Mouse (Mus musculus) layer of hippocampus, adult 11-12 months (tissue): ENCODE results near the gene Chat.
"Not testable (repeated sequence)": the region's sequence is repeated elsewhere in the genome, so short reads cannot be mapped to it uniquely, and the experiment has no call there.

Experiments used
- DNase-seq: peaks from one replicate; pipeline ENCODE4 v3.0.0; 2022; ENCODE audit warnings: low spot score

Gene Chat

DNA sequence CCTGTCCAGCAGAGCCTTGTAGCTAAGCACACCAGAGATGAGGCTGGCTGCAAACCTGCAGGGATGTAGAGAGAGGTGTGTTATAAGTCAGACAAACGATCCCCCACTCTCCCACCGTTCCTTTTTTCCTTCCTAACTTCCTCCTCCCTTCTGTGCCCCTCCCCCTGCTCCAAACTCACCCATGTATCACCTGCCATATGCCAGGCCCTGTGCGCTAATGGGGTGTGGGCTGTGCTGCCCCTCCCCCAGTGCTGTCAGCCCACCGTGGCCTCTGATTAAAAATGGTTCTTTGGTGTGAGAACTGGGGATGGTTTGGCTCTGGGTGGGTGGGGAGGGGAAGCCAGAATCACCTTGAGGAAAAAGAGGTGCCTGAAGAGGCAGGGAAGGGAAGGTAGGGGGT lies 13.2 kb downstream of the Chat start:
- DNase-seq = no peak

DNA sequence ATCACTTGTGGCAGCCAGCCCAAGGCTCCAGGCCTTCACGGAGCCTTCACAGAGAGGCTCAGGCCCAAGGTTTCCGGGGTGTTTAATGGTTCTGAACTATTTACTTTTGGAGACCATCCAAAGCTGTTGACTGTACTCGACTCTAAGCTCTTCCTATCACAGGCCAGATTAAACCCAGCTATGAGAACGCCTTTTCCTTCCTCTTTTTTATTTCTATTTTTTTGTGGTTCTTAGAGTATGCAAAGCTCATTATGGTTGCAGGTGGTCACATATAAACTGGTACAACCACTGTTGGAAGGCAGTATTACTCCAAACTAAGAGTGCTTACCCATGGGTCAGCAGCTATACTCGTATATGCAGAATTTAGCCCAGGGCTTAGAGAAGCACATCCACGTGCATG lies 18.8 kb downstream of the Chat start:
- no peak for DNase-seq

DNA sequence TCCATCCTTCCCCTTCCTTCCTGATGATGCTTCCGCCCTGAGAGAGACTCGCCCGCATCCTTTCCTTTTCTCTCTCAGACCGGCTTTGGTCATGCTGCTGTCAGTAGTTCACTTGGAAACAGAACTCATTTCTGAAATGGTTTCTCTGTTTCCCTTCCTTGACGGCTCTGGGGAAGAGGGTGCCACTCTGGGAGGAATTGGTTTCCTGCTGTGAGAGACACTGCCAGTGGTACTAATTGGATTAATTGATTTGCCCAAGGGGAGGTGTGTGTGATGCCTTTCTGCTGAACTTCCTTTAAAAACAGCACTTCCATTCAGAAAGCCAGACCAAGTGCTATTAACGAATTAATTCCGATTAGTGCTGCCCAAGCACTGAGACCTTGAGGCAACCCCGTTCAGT lies 22.3 kb downstream of the Chat start:
- no peak for DNase-seq

DNA sequence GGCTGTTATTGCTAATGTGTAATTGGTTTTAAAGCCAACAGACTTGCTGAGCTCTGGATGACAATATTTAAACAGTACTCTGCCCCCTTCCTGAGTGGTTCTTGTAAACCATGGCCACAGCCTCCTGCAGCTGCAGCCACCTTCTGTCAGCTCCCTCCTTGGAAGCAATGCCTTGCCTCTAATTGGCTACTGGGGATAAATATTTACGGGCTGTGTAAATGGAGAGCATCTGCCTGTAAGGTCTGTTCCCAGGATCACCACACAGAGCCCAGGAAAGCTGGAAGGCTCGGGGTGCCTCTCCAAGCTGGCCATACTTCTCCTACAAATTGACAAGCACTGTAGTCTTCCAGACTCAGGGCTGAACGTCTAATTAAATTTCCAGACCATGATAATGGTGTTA lies 26.0 kb downstream of the Chat start:
- peak; percentile 16 for DNase-seq

DNA sequence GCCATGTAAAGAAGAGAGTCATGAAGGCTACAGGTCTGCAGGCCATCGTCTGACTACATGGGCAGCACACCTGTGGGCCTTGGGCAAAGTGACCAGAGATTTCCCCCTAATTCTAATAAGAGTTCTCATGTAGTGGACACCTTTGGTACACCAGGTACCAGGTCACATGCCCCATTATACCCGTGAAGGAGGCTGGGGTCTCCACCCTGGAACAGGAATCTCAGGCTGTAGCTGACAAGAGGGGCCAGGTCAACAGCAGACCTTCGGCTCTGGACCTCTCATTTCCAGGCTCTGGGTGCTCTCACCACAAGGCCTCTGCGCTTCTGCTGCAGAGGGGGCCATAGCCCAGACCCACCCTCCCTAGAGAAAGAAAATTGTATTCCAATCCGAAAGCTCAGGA lies 26.5 kb downstream of the Chat start:
- DNase-seq = no peak

DNA sequence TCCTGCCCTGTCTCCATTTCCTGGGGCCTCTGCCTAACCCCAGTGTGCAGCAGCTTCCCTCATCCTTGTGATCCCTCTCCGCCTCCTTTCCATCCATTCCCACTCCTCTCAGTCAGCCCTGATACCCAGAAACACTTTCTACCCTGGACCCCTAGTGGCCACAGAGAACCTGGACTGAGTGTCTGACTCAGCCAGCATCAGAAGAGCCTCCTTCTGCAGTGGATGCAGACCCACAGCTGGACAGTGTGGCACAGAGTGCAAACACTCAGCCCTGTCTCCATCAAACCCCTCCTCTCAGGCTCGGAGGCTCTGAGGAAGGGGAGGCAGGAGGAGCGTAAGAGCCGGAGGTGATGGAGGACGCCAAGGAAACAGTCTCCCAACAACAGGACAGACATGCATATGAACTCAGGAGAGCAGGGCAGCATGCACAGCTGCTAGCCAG lies 28.4 kb downstream of the Chat start:
- no peak for DNase-seq

DNA sequence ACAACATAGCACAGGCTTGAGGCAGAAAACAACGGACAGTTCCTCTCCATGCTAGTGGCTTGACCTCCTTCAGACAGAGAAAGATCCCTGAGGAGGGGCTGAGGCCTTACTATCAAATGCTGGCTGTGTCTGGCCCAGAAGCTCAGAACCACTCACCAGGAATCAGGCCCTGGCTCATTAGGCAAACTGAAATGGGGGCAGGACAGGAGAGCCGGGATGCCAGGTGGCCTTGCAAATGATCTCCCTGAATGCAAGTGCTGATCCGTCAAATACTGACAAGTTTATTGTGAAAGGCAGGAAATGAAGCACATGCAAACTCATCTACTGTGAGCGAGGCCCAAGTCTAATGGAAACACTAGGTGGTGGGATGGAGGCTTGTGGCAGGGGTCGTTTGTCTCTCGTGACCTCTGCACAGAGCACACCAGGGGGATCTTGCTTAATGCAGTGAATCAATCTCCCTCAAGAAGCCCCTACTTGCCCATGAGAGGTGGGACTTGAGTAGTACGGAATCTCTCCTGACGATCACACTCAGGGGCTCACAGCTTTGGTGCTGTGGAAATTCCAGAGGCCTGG lies 36.7 kb downstream of the Chat start:
- no peak for DNase-seq

DNA sequence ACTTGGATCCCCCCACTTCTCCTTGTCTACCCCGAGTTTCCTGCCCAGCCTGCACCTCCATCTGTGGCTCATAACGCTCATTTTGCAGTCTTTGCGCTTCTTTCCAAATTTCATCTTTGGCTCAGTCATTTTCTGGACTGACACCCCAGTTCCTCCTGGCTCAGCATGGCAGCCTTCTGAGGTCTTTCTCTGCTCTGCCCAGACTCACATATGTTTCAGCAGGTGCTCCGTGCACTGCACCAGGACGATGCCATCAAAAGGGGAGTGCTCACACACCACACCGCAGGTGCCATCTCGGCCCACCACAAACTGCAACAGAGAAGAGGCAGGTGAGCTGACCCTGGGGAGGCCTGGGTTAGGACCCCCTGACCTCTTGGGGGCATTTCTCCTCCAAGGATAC lies 41.8 kb downstream of the Chat start:
- no peak for DNase-seq

DNA sequence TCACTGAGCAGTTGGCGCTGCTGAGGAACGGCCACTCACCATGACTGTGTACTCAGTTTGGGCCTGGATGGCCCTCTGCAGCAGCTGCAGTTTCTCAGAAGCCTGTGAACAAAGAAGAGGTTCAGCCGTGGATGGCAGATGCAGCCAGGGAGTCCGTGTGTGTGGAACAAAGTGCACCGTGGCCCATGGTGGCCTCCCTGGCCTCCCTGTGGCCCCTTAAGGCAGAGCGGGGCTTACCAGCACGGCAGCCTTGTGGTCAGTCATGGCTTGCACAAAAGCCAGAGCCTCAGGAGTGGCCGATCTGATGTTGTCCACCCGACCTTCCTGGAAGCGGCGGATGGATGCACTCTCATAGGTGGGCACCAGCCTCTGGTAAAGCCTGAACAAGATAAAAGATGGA lies 47.0 kb downstream of the Chat start:
- no peak for DNase-seq

DNA sequence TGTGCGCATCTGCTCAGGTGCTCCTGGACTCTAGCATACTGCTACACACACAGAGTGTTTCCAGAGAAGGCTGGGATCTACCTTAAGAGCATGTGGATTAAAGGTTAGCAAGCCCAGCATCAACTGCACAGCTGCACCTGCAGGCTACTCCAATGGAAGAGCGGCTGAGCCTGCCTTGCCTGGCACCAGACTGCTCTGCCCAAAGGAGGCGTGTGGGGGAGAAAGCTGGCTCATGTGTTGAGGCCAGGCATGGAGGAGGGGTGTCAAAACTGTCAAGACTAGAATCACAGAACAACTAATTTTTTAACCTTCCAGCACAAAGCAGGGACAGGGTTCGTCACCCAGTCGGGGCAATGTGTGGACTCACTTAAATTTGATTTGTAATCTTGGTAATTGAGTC lies 53.7 kb downstream of the Chat start:
- no peak for DNase-seq

DNA sequence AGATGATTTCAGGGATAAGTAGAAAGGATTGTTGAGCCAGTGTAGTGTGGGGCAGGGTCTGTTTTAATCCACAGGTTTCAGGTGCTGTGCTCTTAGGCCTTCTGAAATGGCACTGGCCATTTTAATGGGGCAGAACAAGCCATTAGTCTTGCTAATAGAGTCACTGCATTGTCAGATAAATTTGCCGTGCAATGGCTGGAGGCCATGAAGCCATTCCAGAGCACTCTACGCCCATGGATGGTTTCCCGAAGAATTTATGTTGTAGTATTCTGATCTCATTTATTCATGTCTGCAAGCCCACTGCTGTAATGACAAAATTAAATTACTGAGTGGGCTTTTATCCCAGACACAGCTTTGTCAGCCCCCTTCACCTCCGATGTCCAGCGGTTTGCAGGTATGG lies 55.7 kb downstream of the Chat start:
- no peak for DNase-seq

DNA sequence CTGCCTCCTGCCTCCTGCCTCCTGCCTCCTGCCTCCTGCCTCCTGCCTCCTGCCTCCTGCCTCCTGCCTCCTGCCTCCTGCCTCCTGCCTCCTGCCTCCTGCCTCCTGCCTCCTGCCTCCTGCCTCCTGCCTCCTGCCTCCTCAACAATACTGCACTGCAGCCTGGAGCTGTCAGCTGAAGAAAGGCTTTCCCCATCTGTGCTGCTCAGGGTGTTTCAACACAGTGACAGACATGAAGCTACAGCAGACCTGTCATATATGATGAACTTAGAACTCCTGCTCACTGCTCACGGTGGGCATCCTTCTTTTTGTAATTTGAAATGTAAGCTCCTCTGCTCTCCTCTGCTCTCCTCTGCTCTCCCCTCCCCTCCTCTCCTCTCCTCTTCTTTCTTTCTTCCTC lies 60.4 kb downstream of the Chat start:
- not testable (repeated sequence) for DNase-seq

DNA sequence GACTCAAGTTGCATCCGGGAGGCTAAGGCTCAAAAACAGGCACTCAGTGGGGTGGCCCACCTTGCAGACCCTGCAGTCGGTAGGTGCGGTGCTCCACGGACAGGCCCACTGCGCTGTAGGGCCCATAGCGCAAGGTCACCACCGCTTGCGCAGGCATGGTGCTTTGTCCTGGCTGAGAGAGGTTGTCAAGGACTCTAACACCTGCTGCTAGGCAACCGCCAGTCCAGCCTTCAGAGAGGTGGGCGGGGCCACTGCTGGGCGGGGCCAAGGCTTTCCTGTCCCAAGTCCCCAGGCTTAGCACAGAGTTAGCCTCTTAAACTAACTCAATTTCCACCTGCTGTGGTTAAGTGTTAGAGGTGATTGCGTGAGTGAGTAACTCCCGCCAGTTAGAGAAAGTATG lies 77.6 kb downstream of the Chat start, which contains the start of gene 1700024G13Rik:
Gene 1700024G13Rik, minus strand, starts transcription at position 196 of the 400 bp plus-strand sequence.
- no peak for DNase-seq

DNA sequence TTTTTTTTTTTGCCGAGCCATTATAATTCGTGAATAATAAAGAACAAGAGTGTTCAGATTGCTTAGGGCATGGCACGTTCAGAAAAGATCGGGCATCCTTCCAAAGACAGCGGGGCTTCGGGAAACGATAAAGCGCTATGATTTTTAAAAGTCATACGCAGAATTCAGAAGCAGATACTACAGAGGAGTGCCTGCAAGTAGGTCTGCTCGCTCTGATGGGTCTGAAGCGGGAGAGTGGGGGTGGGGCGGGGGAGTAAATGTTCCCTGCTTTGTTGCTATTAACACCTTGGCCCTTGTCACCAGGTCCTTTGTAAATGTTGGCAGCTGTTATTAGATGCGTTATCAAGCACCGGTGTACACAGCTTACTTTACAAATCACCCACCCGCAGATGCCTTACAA lies 84.2 kb downstream of the Chat start:
- DNase-seq = no peak

DNA sequence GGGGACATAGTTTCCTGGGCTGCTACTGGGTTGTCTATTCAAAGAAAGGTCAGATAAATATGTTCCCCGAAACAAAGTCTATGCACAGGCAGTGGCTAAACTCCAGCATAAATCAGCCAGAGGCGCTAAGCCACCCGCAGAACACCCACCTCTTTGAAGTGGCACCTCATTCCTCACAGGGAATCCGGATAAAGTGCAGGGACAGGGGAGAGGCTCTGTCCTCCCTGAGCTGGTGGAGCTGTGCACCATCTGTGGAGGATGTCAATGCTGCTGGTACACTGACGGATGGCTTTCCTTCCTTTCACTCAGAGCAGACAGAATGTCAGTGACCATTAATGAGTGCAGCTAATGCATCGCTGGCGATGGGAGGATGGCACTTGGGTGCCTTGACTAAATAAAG lies 84.7 kb downstream of the Chat start:
- DNase-seq = no peak

DNA sequence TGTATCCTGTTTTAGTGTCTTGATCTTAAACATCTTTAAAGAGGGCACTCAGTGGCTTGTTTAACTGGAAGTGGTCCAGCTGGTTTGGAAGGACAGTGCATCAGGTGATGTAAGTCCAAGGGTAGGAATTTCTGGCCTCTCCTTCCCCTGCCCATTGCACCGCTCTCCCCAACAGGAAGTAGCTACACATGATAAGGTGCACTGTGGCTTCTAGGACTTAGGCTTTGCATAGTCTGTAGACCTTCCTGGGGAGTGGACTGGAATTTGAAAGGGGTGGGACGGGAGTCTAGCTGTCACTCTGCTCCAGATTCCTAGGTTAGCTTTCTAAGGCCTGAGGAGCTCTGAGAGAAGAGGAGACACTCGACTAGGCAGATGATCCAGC lies 85.7 kb downstream of the Chat start:
- DNase-seq = no peak

DNA sequence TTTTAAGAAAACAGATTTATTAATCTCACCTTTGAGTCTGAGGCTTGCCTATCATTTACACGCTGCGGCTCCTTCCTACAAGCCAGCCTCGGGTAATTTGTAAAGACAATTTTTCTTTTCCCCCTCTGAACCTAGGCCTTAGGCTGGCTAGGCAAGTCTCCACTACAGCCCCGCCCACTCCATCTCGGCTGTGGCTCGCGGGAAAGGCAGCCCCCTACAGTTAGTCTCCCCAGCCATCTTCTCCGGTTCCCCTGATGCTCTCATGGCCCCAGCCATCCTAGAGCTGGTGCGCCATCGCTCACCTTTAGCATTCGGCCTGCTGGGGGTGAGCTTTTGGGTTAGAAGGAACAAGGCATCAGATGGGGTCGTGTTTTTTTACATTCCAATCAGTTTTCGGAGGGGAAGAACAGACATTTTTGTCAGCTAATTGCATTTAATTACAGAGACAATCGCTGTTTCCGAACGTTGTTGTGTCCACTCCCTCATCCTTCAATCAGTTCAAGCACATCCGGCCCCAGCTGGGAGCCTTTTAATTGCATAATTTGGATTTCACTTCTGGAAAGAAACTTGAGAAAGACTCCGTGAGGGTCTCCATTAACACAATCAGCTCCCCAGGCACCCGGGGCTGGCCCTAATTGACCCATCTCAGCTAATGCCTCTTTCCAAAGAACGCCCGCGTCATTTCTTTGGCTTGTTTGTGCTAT lies 86.2 kb downstream of the Chat start:
- DNase-seq = no peak

DNA sequence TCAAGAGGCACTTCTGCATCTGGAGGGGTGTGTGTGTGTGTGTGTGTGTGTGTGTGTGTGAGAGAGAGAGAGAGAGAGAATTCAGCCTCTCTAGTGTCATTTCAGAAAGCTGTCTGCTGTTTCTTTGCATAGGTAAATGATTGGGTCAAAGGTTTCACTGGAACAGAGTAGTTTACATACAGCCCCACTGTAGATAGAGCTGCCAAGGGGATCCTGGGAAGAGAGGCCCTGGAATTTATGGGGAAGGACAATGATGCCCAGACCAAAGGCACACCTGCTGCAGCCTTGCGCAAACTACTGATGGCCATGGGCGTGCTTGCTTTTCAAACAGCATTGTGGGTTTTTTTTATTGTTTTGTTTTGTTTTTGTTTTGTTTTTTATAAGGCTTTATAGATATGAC lies 93.3 kb downstream of the Chat start:
- no peak for DNase-seq

DNA sequence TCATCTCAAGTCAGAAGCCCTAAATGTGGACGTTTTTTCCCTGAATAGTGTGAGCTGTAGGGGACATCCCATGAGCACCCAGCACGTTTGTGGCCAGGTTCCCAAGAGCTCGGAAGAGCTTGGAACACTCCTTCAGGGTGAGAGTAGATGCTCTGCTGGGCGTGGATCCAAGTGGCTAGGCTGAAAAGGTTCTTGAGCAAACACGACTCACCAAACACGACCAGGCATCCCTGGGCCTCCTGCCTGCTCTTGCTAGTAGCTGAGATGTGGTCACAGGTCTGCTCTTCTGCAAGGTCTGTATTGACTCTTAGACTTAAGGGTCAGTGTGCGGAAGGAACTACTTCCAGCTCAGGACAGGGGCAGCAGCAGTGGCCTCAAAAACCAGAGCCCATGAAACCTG lies 96.0 kb downstream of the Chat start:
- DNase-seq = no peak

DNA sequence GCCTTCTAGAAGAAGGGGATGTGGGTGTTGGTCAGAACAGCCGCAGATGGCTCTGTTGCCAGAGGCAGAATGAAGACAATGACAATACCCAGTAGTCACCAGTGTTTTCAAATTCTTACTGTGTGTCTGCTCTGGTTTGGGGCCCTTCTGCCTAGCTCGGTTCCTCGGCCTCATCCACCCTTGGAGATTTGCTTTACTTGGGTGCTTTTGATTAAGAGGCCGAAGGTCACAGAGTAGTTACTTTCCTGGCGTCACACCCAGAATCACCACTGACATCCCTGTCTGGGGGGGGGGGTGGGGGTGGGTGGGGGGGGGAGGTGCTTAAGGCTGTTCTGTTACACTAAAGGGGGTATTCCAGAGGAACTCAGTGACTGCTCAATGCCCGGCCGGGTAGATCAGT lies 101.4 kb downstream of the Chat start:
- no peak for DNase-seq
